Mouse (Mus musculus): ENCODE measurements around the gene Gdpd2.

DNA sequence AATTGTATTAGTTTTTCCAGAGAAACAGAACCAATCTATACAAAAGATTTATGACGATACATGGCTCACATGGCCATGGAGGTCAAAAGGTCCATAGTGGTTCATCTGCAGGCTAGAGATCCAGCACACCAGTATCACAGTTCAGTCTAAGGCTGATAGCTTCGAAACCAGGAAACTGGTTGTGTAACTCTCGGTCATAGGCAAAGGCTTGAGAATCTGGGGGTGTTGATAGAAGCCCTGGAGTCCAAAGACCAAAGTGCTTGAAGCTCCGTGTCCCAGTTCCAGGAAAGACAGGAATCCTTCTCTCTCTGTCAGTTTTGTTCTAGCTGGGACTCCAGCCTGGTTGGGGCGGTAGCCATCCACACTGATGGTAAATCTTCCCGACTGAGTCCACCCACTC lies 21.6 kb upstream of the Gdpd2 start:
- no peak for TF ChIP-seq CTCF (IDR thresholded peaks at IDR 0.05; ENCODE audit: insufficient read depth, low read depth, low read length)
- TF ChIP-seq POLR2A (IDR thresholded peaks at IDR 0.05; ENCODE audit: insufficient read depth, low read depth, low read length) = no peak

Data from olfactory bulb, adult 2 months (tissue).